Mouse (Mus musculus) bone marrow, adult 2 months (tissue): Measurements from ENCODE around the gene Mki67.

ENCODE experiments used
- CTCF ChIP-seq: fragments of 200-500 bp; IDR thresholded peaks from 2 replicates; pipeline ENCODE4 v1.5.1; 2011; ENCODE audit warnings: low read length, control low read depth; ENCODE audit not compliant: control insufficient read depth, insufficient read depth
- POLR2A ChIP-seq: fragments of 200-500 bp; IDR thresholded peaks from 2 replicates; pipeline ENCODE4 v1.6.1; 2011; ENCODE audit warnings: low read depth, mild to moderate bottlenecking, control low read depth, low read length, borderline replicate concordance; ENCODE audit not compliant: control insufficient read depth

GRCm38 (mm10) chr7:135763311-135763710 is 47.1 kb upstream of the Mki67 start:
- TF ChIP-seq CTCF, result no peak
- TF ChIP-seq POLR2A, result no peak
